8 mouse cellular contexts compared by ENCODE assay signal in genomic region chr5:30232271-30232971, GRCm38 (mm10). TPM values are rescaled to one million over a fixed set of nuclear protein-coding genes. Genes with fewer than 3 reads are reported as not detected.
DNase-seq lines count a peak whose midpoint lies in the region; ATAC-seq and TF ChIP-seq lines count a peak whose summit lies in the region.

Gene Selenoi, plus strand, starts transcription at chr5:30232581.

- H3K27me3 ChIP-seq in embryonic facial prominence, embryonic 13.5 days, result no peaks in the 10 kb centered on the region
- no peaks in the 10 kb centered on the region for H3K27me3 ChIP-seq in kidney, adult 2 months (replicated peaks; ENCODE audit: control insufficient read depth, insufficient read depth, low read length)
- H3K27me3 ChIP-seq in limb, embryonic 12.5 days, result no peaks in the 10 kb centered on the region
- no peaks in the 10 kb centered on the region for H3K27me3 ChIP-seq in midbrain, embryonic 15.5 days (replicated peaks)
- no peaks in the 10 kb centered on the region for H3K27me3 ChIP-seq in spleen, adult 2 months (ENCODE audit: control insufficient read depth, insufficient read depth, low read length)

- WGBS in embryonic facial prominence, embryonic 13.5 days, result 4% methylated on average over 71 of the region's 71 CpGs
- 3% methylated on average over 71 of the region's 71 CpGs for WGBS in kidney, adult 2 months
- WGBS in limb, embryonic 12.5 days, result 4% methylated on average over 71 of the region's 71 CpGs
- 6% methylated on average over 71 of the region's 71 CpGs for WGBS in midbrain, embryonic 15.5 days
- 3% methylated on average over 71 of the region's 71 CpGs for WGBS in spleen, adult 2 months

- H3K9ac ChIP-seq in embryonic facial prominence, embryonic 13.5 days, result peak within 1 kb of the TSS; percentile 87
- peak within 1 kb of the TSS; percentile 85 for H3K9ac ChIP-seq in limb, embryonic 12.5 days (replicated peaks)
- H3K9ac ChIP-seq in midbrain, embryonic 15.5 days, result peak within 1 kb of the TSS; percentile 88

- peak within 1 kb of the TSS; percentile 66 for H3K4me2 ChIP-seq in embryonic facial prominence, embryonic 13.5 days
- H3K4me2 ChIP-seq in limb, embryonic 12.5 days, result peak within 1 kb of the TSS; percentile 65
- H3K4me2 ChIP-seq in midbrain, embryonic 15.5 days, result peak within 1 kb of the TSS; percentile 81

- peak; percentile 99 for ATAC-seq in embryonic facial prominence, embryonic 13.5 days (ENCODE audit: insufficient number of reproducible peaks, insufficient read depth, low FRiP score, low TSS enrichment, low read depth)
- peak; percentile 99 for ATAC-seq in limb, embryonic 12.5 days (ENCODE audit: insufficient number of reproducible peaks, insufficient read depth, low FRiP score, low TSS enrichment, low read depth)
- ATAC-seq in midbrain, embryonic 15.5 days (replicated peaks), result peak; percentile 99

- peak within 1 kb of the TSS; percentile 92 for H3K27ac ChIP-seq in embryonic facial prominence, embryonic 13.5 days
- peak within 1 kb of the TSS; percentile 33 for H3K27ac ChIP-seq in kidney, adult 2 months (ENCODE audit: insufficient read depth, low read depth, low read length)
- H3K27ac ChIP-seq in limb, embryonic 12.5 days, result peak within 1 kb of the TSS; percentile 90
- peak within 1 kb of the TSS; percentile 92 for H3K27ac ChIP-seq in midbrain, embryonic 15.5 days
- H3K27ac ChIP-seq in spleen, adult 2 months (ENCODE audit: insufficient read depth, low read length), result peak within 1 kb of the TSS; percentile 40; the same call in 1 of the 2 replicates

- peak within 1 kb of the TSS; percentile 89 for H3K4me3 ChIP-seq in embryonic facial prominence, embryonic 13.5 days
- H3K4me3 ChIP-seq in kidney, adult 2 months (ENCODE audit: insufficient read depth, low read depth, low read length), result peak within 1 kb of the TSS; percentile 87
- H3K4me3 ChIP-seq in limb, embryonic 12.5 days (replicated peaks), result peak within 1 kb of the TSS; percentile 69
- peak within 1 kb of the TSS; percentile 85 for H3K4me3 ChIP-seq in midbrain, embryonic 15.5 days
- H3K4me3 ChIP-seq in spleen, adult 2 months (ENCODE audit: extremely low read depth, insufficient read depth, insufficient read length), result peak within 1 kb of the TSS; percentile 73

- peak; percentile 98 for DNase-seq in 3134 (ENCODE audit: extremely low read depth, insufficient read length, low spot score)
- DNase-seq in adrenal gland, postnatal 36 days, result peak; percentile 99
- peak; percentile 99 for DNase-seq in heart, adult 18-20 months
- peak; percentile 100 for DNase-seq in kidney, adult 2 months
- peak; percentile 95 to 99 for DNase-seq in spleen, adult 2 months (ENCODE audit: low read depth in 1 of 2, low spot score in 2 of 2)

- peaks cover 25% of the 10 kb centered on the region for H3K4me1 ChIP-seq in embryonic facial prominence, embryonic 13.5 days
- H3K4me1 ChIP-seq in kidney, adult 2 months (ENCODE audit: control insufficient read depth, insufficient read depth, low read length), result peaks cover 5% of the 10 kb centered on the region; the same call in 1 of the 2 replicates
- H3K4me1 ChIP-seq in limb, embryonic 12.5 days (replicated peaks), result peaks cover 21% of the 10 kb centered on the region
- H3K4me1 ChIP-seq in midbrain, embryonic 15.5 days, result peaks cover 33% of the 10 kb centered on the region
- no peaks in the 10 kb centered on the region; the same call in 1 of the 2 replicates for H3K4me1 ChIP-seq in spleen, adult 2 months (ENCODE audit: control insufficient read depth, insufficient read depth, insufficient read length)

- TF ChIP-seq POLR2A in kidney, adult 2 months (IDR thresholded peaks at IDR 0.05; ENCODE audit: low read depth, low read length), result peak; percentile 76
- TF ChIP-seq POLR2A in spleen, adult 2 months (IDR thresholded peaks at IDR 0.05; ENCODE audit: low read depth, low read length), result peak; percentile 58

- H3K9me3 ChIP-seq in embryonic facial prominence, embryonic 13.5 days, result no peaks in the 10 kb centered on the region
- H3K9me3 ChIP-seq in limb, embryonic 12.5 days, result peaks cover 8% of the 10 kb centered on the region; the same call in 1 of the 2 replicates
- H3K9me3 ChIP-seq in midbrain, embryonic 15.5 days, result no peaks in the 10 kb centered on the region

- TF ChIP-seq CTCF in kidney, adult 2 months (conservative IDR thresholded peaks at IDR 0.05; ENCODE audit: insufficient read depth, insufficient read length, low read depth, low read length), result no peak
- TF ChIP-seq CTCF in spleen, adult 2 months (IDR thresholded peaks at IDR 0.05; ENCODE audit: extremely low read depth, insufficient read depth, insufficient read length, insufficient replicate concordance), result no peak

- peaks cover 10% of the 10 kb centered on the region for H3K36me3 ChIP-seq in embryonic facial prominence, embryonic 13.5 days
- no peaks in the 10 kb centered on the region for H3K36me3 ChIP-seq in kidney, adult 2 months (ENCODE audit: control insufficient read depth, insufficient read depth, low read length)
- peaks cover 8% of the 10 kb centered on the region; the same call in 1 of the 2 replicates for H3K36me3 ChIP-seq in limb, embryonic 12.5 days
- no peaks in the 10 kb centered on the region for H3K36me3 ChIP-seq in midbrain, embryonic 15.5 days (replicated peaks)
- no peaks in the 10 kb centered on the region for H3K36me3 ChIP-seq in spleen, adult 2 months (ENCODE audit: control insufficient read depth, insufficient read depth, low read length)

RNA-seq across cellular contexts. Expression of gene Selenoi, which starts in this region (rescaled TPM):
- 10 to 100 TPM; 24.2 to 25.9 TPM for total RNA-seq in adrenal gland, postnatal 36 days (2021)
- polyA plus RNA-seq in embryonic facial prominence, embryonic 13.5 days (2015; fragmentation: Nextera tagmentation; extraction: Ambion mirVana), result 17.6 and 17.8 TPM in 2 replicates
- 10 to 100 TPM; 16.6 to 18.5 TPM for total RNA-seq in heart, adult 18-20 months (2021)
- 18.2 and 20.0 TPM in 2 replicates for polyA plus RNA-seq in kidney, adult 2 months (2012; rRNA removed)
- polyA plus RNA-seq in limb, embryonic 12.5 days (2016; fragmentation: Nextera tagmentation; extraction: Ambion mirVana), result 20.0 and 22.0 TPM in 2 replicates
- 28.0 and 31.1 TPM in 2 replicates for polyA plus RNA-seq in midbrain, embryonic 15.5 days (2015; fragmentation: Nextera tagmentation; extraction: Ambion mirVana)
- polyA plus RNA-seq in spleen, adult 2 months (2012; rRNA removed), result 14.3 and 16.1 TPM in 2 replicates

Comparison
In these comparisons a context has a peak if more than half of its experiments do, and no peak if none do; other contexts are left out.
1. Peak in every context shown above with its lines: DNase-seq, ATAC-seq, H3K4me3 ChIP-seq and H3K27ac ChIP-seq.
2. H3K27ac ChIP-seq: peak in every context shown above with its lines; median percentile 92 in embryonic facial prominence, embryonic 13.5 days; 92 in midbrain, embryonic 15.5 days; 90 in limb, embryonic 12.5 days; 40 in spleen, adult 2 months; 33 in kidney, adult 2 months.